Mouse (Mus musculus) cerebellum, adult 8-10 months (tissue): ENCODE measurements at regions not wholly inside any gene's neighbourhood (a gene's known extent, or its start where the extent isn't known, plus 50 kb on each side); places are given as distances from the start of the nearest gene placed in this dataset.

Experiments used
- DNase-seq: peaks from one replicate; pipeline ENCODE4 v3.0.0; 2022

GRCm38 (mm10) chr12:77179138-77179537, 58.8 kb upstream of the Fut8 start:
- no peak for DNase-seq

- DNase-seq = no peak
Measured at GRCm38 (mm10) chr12:77177811-77178578, 59.9 kb upstream of the Fut8 start.

DNA sequence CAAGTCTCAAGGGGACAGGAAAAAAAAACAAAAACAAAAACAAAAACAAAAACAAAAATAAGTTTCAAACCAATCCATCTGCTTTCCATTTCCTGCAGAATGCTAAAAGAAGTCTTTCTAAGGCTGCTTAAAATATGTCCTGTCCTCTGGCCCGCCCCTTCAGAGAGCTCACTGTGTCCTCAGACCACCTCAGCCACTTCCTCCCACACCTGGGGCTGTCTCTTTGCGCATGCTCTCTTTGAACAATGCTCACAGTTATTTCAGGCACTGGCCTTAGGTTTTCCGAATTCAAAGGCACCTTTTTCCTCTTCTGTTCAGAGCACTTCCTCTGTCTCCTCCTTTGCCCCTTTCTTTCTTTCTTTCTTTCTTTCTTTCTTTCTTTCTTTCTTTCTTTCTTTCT, 60.6 kb upstream of the Fut8 start:
- no peak for DNase-seq

GRCm38 (mm10) chr12:77174032-77174431, 63.9 kb upstream of the Fut8 start:
- DNase-seq = no peak

DNA sequence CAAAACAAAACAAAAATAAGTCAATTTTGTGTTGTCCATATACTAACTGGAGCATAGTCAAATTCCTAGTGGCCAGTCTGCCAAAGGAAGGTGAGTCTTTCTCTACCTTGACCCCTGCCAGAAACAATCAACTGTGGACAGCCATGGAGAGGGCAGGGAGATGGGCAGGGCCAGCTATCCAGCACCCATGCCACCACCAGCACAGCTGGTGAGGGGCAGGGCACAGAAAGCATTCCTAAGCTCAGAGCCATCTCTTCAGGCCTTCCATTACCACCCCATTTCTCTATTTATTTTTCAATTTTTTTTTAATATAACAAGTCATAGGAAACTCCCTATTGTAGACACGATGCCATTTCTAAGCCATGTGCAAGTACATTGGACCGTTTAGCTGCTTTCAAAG, 65.4 kb upstream of the Fut8 start:
- no peak for DNase-seq

DNA sequence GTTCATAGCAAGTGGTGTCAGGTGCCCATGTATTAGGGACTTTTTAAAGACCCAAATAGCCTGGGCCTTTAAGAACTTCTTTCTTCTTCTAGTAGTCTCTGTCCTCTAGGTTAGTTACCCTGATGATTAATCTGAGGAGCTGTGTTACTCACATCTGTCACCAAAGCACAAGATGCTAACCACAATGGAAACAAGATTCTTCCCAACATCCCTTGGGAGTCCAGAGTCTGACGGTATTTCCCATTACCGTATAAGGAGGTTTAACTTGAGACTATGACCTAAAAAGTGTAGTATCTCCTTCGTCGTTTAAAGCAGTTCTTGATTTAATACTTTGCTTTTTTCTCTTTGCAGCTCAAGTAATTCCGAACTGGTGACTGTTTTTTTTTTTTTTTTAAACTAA, 67.7 kb upstream of the Fut8 start:
- no peak for DNase-seq

DNA sequence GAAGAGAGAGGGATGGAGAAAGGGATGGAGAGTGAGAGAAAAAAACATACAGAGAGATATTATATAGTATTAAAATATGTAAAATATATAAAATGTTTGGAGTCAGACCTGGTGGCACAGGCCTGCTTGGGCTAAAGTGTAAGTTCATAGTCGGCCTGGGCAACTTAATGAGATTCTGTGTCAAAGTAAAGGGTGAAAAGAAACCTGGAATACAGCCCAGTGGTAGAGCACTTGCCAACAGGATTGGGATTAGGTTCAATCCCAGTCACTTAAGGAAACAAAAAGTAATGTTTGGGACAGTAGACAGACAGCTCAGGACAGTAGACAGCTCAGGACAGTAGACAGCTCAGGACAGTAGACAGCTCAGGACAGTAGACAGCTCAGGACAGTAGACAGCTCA, 69.6 kb upstream of the Fut8 start:
- DNase-seq = no peak

DNA sequence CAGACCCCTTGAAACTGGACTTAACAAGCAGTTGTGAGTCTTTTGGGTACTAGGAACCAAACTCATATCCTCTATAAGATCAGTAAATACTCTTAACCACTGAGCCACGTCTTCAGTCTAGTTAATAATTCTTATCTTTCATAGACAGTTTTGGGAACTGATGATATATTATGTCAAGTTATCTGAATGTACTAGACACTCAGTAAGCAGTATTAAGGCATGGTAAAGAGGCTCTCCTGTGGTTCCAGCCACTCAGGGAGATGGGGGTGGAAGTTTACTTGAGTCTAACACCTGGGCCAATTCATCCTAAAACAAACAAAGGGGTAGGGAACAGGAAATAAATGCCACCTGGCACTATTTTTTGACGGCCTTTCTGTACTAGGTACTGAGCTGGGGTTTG, 81.2 kb upstream of the Fut8 start:
- no peak for DNase-seq

GRCm38 (mm10) chr12:77155626-77156025, 82.3 kb upstream of the Fut8 start:
- no peak for DNase-seq

GRCm38 (mm10) chr12:77151471-77151870, 86.5 kb upstream of the Fut8 start:
- no peak for DNase-seq

- DNase-seq = no peak
Measured at GRCm38 (mm10) chr12:77149835-77150234, 88.1 kb upstream of the Fut8 start.

GRCm38 (mm10) chr12:77148146-77148545, 89.8 kb upstream of the Fut8 start:
- DNase-seq = no peak

GRCm38 (mm10) chr12:77143958-77144357, 94.0 kb upstream of the Fut8 start:
- DNase-seq = no peak

DNA sequence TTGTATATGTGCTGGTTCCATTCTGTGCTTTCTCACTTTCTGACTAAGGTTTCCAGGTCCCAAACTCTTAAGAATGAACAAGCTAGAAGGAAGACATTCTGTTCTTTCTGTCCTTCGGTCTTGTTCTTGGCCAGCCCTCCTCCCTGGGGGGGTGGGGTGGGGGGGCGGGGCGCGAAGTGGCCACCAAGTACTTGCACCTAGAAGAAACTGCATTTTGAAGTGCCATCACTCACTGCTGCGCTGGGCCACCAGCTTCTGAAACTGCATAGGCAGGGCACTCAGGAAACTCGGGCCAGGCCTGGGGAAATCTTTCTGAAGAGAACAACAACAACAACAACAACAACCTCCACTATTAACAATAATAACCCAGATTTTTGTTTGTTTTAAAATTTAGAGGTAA, 94.4 kb upstream of the Fut8 start:
- DNase-seq = no peak

GRCm38 (mm10) chr12:77143105-77143504, 94.8 kb upstream of the Fut8 start:
- no peak for DNase-seq

- no peak for DNase-seq
Measured at GRCm38 (mm10) chr12:77142224-77142623, 95.7 kb upstream of the Fut8 start.

DNA sequence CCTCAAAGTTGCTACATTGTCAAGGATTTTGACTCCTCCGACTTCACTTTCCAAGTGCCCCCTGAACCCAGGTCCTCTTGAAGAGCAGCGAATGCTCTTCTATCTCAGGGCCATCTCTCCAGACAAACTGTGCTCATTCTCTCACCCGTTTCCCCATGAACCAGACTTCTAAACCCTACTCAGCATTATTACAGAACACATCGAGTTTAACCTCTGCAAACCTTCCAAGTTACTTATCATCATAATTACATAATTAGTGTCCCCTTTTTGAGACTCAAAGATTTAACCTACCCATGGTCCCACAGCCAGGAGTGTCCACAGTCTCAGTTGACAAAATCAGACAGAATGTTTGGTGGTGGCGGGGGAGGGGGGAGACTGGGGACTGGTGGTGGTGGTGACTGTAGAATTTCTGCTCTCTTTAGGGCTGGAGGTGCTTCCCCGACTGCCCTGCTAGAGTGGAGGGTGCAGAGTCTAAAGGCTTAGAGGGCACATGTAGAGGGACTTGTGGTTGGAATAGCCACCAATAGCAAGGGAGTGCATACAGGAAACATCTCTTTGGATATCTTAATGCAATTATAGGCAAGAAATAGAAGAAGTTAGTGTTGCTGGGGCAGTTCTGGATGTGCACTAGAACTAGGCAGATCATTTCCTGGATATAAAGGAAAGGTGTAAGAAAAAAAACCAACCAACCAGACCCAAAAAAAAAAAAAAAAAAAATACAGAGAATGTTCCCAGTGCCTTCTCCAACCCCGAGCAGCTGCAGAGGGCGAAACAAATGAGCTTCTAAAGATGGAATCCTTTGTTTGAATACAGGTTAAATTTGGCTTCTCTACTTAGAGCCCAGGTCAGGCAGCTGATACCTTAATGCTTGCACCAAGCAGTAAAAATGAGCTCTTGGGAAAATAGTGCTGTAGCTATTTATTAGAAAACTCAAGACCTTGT, 96.4 kb upstream of the Fut8 start:
- DNase-seq = no peak

DNA sequence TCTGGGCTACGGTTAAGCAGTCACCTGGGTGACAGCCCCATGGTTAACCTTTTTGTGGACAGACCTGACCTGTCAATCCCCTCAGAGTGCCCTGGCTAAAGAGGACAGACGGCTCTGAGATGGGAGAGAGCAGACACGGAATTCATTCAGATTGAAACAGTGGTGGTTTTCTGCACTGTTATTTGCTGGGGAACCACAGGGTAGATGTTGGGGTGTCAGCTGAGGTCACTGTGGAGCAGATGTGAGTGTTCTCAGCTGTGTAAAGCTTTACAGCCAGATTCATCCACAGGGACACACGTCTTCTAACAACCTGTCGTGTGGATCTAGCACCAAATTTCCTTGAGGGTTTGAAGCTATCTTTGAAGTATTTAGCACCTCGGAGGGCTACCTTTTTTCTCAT, 97.3 kb upstream of the Fut8 start:
- no peak for DNase-seq

DNA sequence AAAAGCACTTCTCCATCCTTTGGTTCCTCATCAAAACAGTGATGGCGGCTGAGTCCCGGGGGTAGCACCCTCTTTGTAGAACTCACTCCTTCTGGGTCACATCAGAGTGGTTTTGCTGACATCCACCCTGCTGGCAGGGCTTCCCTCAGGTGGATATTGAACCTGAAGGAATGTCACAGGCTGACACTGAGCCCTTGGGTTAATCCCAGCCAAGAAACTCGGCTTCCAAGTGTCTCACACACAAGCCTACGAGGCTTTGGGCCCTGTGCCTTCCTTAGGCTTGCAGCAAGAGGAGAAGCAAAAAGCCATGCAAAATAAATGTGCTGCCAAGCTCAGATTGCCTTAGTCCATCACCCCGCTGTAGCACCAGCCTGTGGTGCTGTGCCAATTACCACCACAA, 97.8 kb upstream of the Fut8 start:
- no peak for DNase-seq

- DNase-seq = no peak
Measured at GRCm38 (mm10) chr12:77139718-77140117, 98.2 kb upstream of the Fut8 start.

- DNase-seq = no peak
Measured at GRCm38 (mm10) chr12:77138506-77139201, 99.3 kb upstream of the Fut8 start.

- no peak for DNase-seq
Measured at GRCm38 (mm10) chr12:77137291-77137830, 100.6 kb upstream of the Fut8 start.

DNA sequence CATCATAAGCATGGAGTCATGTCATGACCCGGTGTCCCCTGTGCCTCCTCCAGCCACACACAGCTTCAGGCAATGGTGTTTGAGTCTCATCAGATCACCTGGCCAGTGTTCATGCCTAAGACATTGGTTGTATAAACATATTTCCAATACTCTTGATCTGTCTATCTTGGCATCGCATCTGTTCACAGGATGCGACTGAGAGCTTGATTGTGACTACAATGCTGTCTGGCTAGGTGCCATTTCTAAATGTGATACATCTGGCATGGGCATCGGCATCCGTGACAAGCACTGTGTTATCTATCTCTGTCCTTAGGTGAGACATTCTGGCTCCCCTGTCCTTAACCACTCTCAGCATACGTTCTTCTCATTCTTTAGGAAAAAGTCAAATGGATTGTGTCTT, 102.3 kb upstream of the Fut8 start:
- DNase-seq = no peak
